Mouse (Mus musculus) liver, adult 2 months (tissue): ENCODE results near the gene Tekt3. TPM values are rescaled to one million over a fixed set of nuclear protein-coding genes. Genes with fewer than 3 reads are reported as not detected.

Source experiments
- DNase-seq: peaks from one replicate; pipeline ENCODE4 v3.0.0-alpha.2; 2011; ENCODE audit warnings: low read depth, low spot score; ENCODE audit errors: extremely low read depth
- H3K27ac ChIP-seq: fragments of 200-500 bp; replicated peaks from 2 replicates; pipeline ENCODE4 v1.5.1; 2012; ENCODE audit warnings: low read depth, mild to moderate bottlenecking, control low read depth, inconsistent platforms, low read length; ENCODE audit not compliant: insufficient read depth
- H3K27me3 ChIP-seq: fragments of 200-500 bp; 2 replicates; pipeline ENCODE4 v1.6.1; 2012; ENCODE audit warnings: mild to moderate bottlenecking, moderate library complexity, low read length, inconsistent platforms; ENCODE audit not compliant: control insufficient read depth, insufficient read depth
- H3K36me3 ChIP-seq: fragments of 200-500 bp; 2 replicates; pipeline ENCODE4 v1.6.1; 2012; ENCODE audit warnings: low read length, inconsistent platforms; ENCODE audit not compliant: control insufficient read depth, insufficient read depth
- H3K4me1 ChIP-seq: fragments of 200-500 bp; 2 replicates; pipeline ENCODE4 v1.6.1; 2011; ENCODE audit warnings: low read length; ENCODE audit not compliant: control insufficient read depth, insufficient read depth
- H3K4me3 ChIP-seq: fragments of 200-500 bp; 2 replicates; pipeline ENCODE4 v1.5.1; 2011; ENCODE audit warnings: low read depth, mild to moderate bottlenecking, control low read depth, low read length, moderate library complexity; ENCODE audit not compliant: insufficient read depth
- H3K79me2 ChIP-seq: fragments of 200-500 bp; 2 replicates; pipeline ENCODE4 v1.6.1; 2012; ENCODE audit warnings: inconsistent platforms, mild to moderate bottlenecking, low read length, moderate library complexity; ENCODE audit not compliant: control insufficient read depth, insufficient read depth
- H3K9ac ChIP-seq: fragments of 200-500 bp; 2 replicates; pipeline ENCODE4 v1.6.1; 2012; ENCODE audit warnings: low read depth, mild to moderate bottlenecking, control low read depth, inconsistent platforms, low read length
- CTCF ChIP-seq: fragments of 200-500 bp; IDR thresholded peaks from 2 replicates; pipeline ENCODE4 v1.5.1; 2011; ENCODE audit warnings: low read depth, low read length, control low read depth
- POLR2A ChIP-seq: fragments of 200-500 bp; IDR thresholded peaks from 2 replicates; pipeline ENCODE4 v1.6.1; 2011; ENCODE audit warnings: low read length, control low read depth; ENCODE audit not compliant: insufficient read depth; ENCODE audit errors: extremely low read depth
- WGBS: fragments of 180-500 bp; shearing (Covaris S2); methylation state at CpG from one replicate; pipeline ENCODE4 v1.1.7; 2018; 5-methylcytosine and 5-hydroxymethylcytosine counted together
- polyA plus RNA-seq: library from polyadenylated mRNA; depleted of rRNA; stranded (reverse); fragments of >200 nt; gene quantifications from 2 replicates; pipeline ENCODE4 v1.2.3, GENCODE M21; 2012; rRNA removed
- total RNA-seq: library from RNA; depleted of rRNA; stranded (reverse); fragments of >200 nt; gene quantifications from 2 replicates; pipeline ENCODE4 v1.2.3, GENCODE M21; 2014; rRNA removed

Gene Tekt3
- total RNA-seq (not detected in 2 replicates), polyA plus RNA-seq (not detected in 2 replicates)

GRCm38 (mm10) chr11:63061446-63061845 is at the start of gene Tekt3:
Gene Tekt3, plus strand, starts transcription at chr11:63061654.
- H3K9ac ChIP-seq: no peak within 1 kb of the TSS
- 23% methylated on average over 17 of the region's 17 CpGs for WGBS
- TF ChIP-seq CTCF (no peak), POLR2A (no peak)
- no peaks in the 10 kb centered on the region for H3K79me2 ChIP-seq
- no peak within 1 kb of the TSS for H3K4me3 ChIP-seq
- H3K36me3 ChIP-seq: no peaks in the 10 kb centered on the region
- H3K27me3 ChIP-seq: peaks cover 9% of the 10 kb centered on the region; the same call in 1 of the 2 replicates
- DNase-seq: no peak
- no peak within 1 kb of the TSS for H3K27ac ChIP-seq
- no peaks in the 10 kb centered on the region for H3K4me1 ChIP-seq

- Histone ChIP-seq H3K4me1 (no peaks in the 10 kb centered on the region), H3K27ac (no peak overlapping the region), H3K27me3 (no peaks in the 10 kb centered on the region), H3K36me3 (no peaks in the 10 kb centered on the region), H3K79me2 (no peaks in the 10 kb centered on the region), H3K4me3 (no peak overlapping the region), H3K9ac (no peak overlapping the region)
- TF ChIP-seq CTCF: no peak
- TF ChIP-seq POLR2A: no peak
- 91% methylated on average over 6 of the region's 6 CpGs for WGBS
- no peak for DNase-seq
Measured at GRCm38 (mm10) chr11:63017327-63018082, 43.9 kb upstream of the Tekt3 start.

DNA sequence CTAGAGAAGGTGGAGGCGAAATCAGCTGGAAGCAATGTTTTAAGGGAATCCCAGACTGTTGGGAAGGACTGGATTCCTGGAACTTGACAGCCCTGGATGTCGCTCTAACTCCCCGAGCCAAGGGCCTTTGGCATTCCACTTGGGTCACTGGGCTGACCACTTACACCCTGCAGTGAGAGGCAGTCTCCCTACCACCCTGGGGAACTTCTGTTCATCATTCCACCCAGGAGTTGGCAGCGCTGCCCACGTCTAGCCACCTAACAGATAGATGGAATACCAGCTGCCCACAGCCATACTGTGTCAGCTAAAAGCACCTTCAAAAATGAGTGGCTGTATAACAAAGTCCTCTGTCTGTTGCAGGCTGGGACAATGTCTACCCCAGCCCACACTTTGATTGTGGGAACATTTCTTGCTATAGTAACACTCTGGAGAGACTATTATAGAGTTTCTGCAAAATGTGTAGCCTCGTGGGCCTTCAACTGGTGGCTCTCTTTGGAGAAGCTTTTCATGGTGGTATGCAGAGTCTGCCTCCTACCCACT is 43.3 kb upstream of the Tekt3 start:
- Histone ChIP-seq H3K27me3 (no peaks in the 10 kb centered on the region), H3K27ac (no peak overlapping the region), H3K9ac (no peak overlapping the region), H3K36me3 (no peaks in the 10 kb centered on the region), H3K79me2 (no peaks in the 10 kb centered on the region), H3K4me1 (no peaks in the 10 kb centered on the region), H3K4me3 (no peak overlapping the region)
- 85% methylated on average over 6 of the region's 6 CpGs for WGBS
- no peak for TF ChIP-seq CTCF
- no peak for TF ChIP-seq POLR2A
- no peak for DNase-seq

GRCm38 (mm10) chr11:63020633-63021032 is 40.8 kb upstream of the Tekt3 start:
- no peak overlapping the region for H3K9ac ChIP-seq
- peak; percentile 19 for DNase-seq
- no peaks in the 10 kb centered on the region for H3K27me3 ChIP-seq
- H3K4me3 ChIP-seq: no peak overlapping the region
- no peak overlapping the region for H3K27ac ChIP-seq
- TF ChIP-seq POLR2A (no peak), CTCF (no peak)
- H3K36me3 ChIP-seq: no peaks in the 10 kb centered on the region
- H3K4me1 ChIP-seq: no peaks in the 10 kb centered on the region
- H3K79me2 ChIP-seq: no peaks in the 10 kb centered on the region

GRCm38 (mm10) chr11:63021141-63021806 is 40.2 kb upstream of the Tekt3 start:
- Histone ChIP-seq H3K79me2 (no peaks in the 10 kb centered on the region), H3K27ac (no peak overlapping the region), H3K27me3 (no peaks in the 10 kb centered on the region), H3K36me3 (no peaks in the 10 kb centered on the region), H3K9ac (no peak overlapping the region), H3K4me3 (no peak overlapping the region), H3K4me1 (no peaks in the 10 kb centered on the region)
- peak; percentile 68 for DNase-seq
- WGBS: 47% methylated on average over 5 of the region's 5 CpGs
- TF ChIP-seq CTCF: no peak
- no peak for TF ChIP-seq POLR2A

DNA sequence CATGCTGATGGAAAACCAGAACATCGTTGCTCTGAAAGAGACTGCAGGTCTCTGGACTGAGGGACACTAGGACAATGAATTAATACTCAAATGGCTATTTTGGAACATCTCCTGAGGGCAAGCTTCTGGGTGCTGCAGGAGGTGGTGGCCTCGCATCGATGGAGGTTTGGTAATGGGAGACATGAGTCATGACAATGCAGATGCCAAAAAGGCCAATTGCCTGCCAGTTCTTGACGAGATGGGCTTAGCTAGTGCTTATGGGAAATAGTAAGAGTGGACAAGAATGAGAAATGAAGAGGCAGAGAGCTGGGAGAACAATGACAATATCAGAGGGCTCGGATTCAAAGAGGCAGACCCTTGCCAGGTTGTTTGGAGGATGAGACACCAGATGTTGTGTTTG is 38.0 kb upstream of the Tekt3 start:
- Histone ChIP-seq H3K9ac (no peak overlapping the region), H3K4me1 (no peaks in the 10 kb centered on the region), H3K27me3 (no peaks in the 10 kb centered on the region), H3K27ac (no peak overlapping the region), H3K4me3 (no peak overlapping the region), H3K79me2 (no peaks in the 10 kb centered on the region), H3K36me3 (no peaks in the 10 kb centered on the region)
- no peak for TF ChIP-seq CTCF
- TF ChIP-seq POLR2A: no peak
- 85% methylated on average over 5 of the region's 5 CpGs for WGBS
- DNase-seq: no peak
